28 mouse cellular contexts compared by ENCODE assay signal in the genomic region with DNA sequence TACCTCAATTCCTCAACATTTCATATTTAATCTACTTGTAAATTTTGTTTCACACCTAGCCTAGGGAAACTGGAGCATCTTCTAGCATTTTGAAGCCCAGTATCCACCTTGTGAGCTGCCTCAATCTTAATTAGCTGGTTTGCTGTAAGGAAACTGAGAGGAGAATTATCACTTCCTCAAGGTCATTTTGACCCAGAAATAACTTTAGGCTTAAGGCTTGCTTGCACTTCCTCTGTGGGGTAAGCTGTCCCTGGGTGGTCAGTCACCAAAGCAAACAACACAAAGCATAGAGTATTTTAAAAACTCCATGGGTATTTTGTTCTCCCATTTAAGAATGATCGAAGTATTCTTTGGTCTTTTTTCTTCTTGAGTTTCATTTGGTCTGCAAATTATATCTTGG. TPM values are rescaled to one million over a fixed set of nuclear protein-coding genes. Genes with fewer than 3 reads are reported as not detected.
A peak's percentile ranks its signal among the peaks of the same experiment; 100 is the strongest.
DNase-seq lines count a peak whose midpoint lies in the region; ATAC-seq lines count a peak whose summit lies in the region.
"Had no signal": no experiment of that assay in that cellular context is flagged by ENCODE, and none has a peak within 500 bp of the region (broad histone marks: within the 10 kb centered on the region; RNA-seq: fewer than 3 reads in every experiment).

No protein-coding gene starts in this region.

- peak overlapping the region; percentile 16; the same call in 1 of the 2 replicates for H3K27ac ChIP-seq in liver, embryonic 13.5 days
- H3K27ac ChIP-seq in liver, embryonic 11.5 days (ENCODE audit: low read depth, low read length), result no peak overlapping the region
- H3K27ac ChIP-seq: embryonic facial prominence, embryonic 10.5 days; embryonic facial prominence, embryonic 13.5 days; forebrain, embryonic 12.5 days; forebrain, embryonic 15.5 days; heart, embryonic 15.5 days; hindbrain, embryonic 12.5 days; hindbrain, embryonic 15.5 days had no signal

- H3K27me3 ChIP-seq in liver, embryonic 13.5 days, result no peaks in the 10 kb centered on the region
- H3K27me3 ChIP-seq in liver, embryonic 11.5 days (replicated peaks; ENCODE audit: control insufficient read depth, insufficient read depth, low read length), result no peaks in the 10 kb centered on the region
- H3K27me3 ChIP-seq: embryonic facial prominence, embryonic 13.5 days; forebrain, embryonic 12.5 days; forebrain, embryonic 15.5 days; heart, embryonic 12.5 days; heart, embryonic 15.5 days; hindbrain, embryonic 12.5 days; hindbrain, embryonic 15.5 days had no signal

- H3K9me3 ChIP-seq in liver, embryonic 13.5 days (replicated peaks), result no peaks in the 10 kb centered on the region
- no peaks in the 10 kb centered on the region for H3K9me3 ChIP-seq in liver, embryonic 11.5 days (ENCODE audit: control insufficient read depth, low read length)
- H3K9me3 ChIP-seq: embryonic facial prominence, embryonic 10.5 days; embryonic facial prominence, embryonic 13.5 days; forebrain, embryonic 12.5 days; forebrain, embryonic 15.5 days; heart, embryonic 12.5 days; heart, embryonic 15.5 days; hindbrain, embryonic 12.5 days; hindbrain, embryonic 15.5 days had no signal

- WGBS in liver, embryonic 13.5 days (ENCODE audit: insufficient replicate concordance), result 65% methylated on average over 1 of the region's 1 CpGs
- WGBS in liver, embryonic 11.5 days, result 77% methylated on average over 1 of the region's 1 CpGs

- H3K4me2 ChIP-seq in liver, embryonic 13.5 days, result no peak overlapping the region
- H3K4me2 ChIP-seq in liver, embryonic 11.5 days, result no peak overlapping the region
- H3K4me2 ChIP-seq: embryonic facial prominence, embryonic 13.5 days; forebrain, embryonic 12.5 days; forebrain, embryonic 15.5 days; heart, embryonic 12.5 days; heart, embryonic 15.5 days; hindbrain, embryonic 12.5 days; hindbrain, embryonic 15.5 days had no signal

- no peaks in the 10 kb centered on the region for H3K36me3 ChIP-seq in liver, embryonic 13.5 days
- no peaks in the 10 kb centered on the region for H3K36me3 ChIP-seq in liver, embryonic 11.5 days (ENCODE audit: control insufficient read depth, insufficient read depth, low read length)
- H3K36me3 ChIP-seq: embryonic facial prominence, embryonic 10.5 days; embryonic facial prominence, embryonic 13.5 days; forebrain, embryonic 12.5 days; forebrain, embryonic 15.5 days; heart, embryonic 12.5 days; heart, embryonic 15.5 days; hindbrain, embryonic 12.5 days; hindbrain, embryonic 15.5 days had no signal

- no peak for DNase-seq in liver, embryonic 13.5 days
- DNase-seq in liver, embryonic 11.5 days (ENCODE audit: low spot score), result no peak
- DNase-seq in 416B (ENCODE audit: low read depth), result peak; percentile 84
- DNase-seq in frontal cortex, postnatal 25 days (ENCODE audit: low spot score in 2 of 2), result no peak
- no peak for DNase-seq in B cell, adult 2 months
- no peak for DNase-seq in retina, embryonic 14.5 days (ENCODE audit: low spot score)
- DNase-seq: adrenal gland, adult 2 months; adrenal gland, postnatal 14 days; cerebellum, adult 11-12 months; cerebellum, adult 9-10 months; cerebellum, postnatal 14 days; gastrocnemius, postnatal 10 days; gastrocnemius, postnatal 36 days; heart, adult 11 months; heart, postnatal 10 days; heart, postnatal 4 days had no signal

- H3K4me1 ChIP-seq in liver, embryonic 13.5 days (replicated peaks), result 0 out of 2 replicates have a peak, but pooled peaks cover 2% of the 10 kb centered on the region
- H3K4me1 ChIP-seq in liver, embryonic 11.5 days (replicated peaks; ENCODE audit: control insufficient read depth, insufficient read depth, low read length), result no peaks in the 10 kb centered on the region
- H3K4me1 ChIP-seq: embryonic facial prominence, embryonic 10.5 days; embryonic facial prominence, embryonic 13.5 days; forebrain, embryonic 12.5 days; forebrain, embryonic 15.5 days; heart, embryonic 15.5 days; hindbrain, embryonic 12.5 days; hindbrain, embryonic 15.5 days had no signal

- H3K9ac ChIP-seq in liver, embryonic 13.5 days, result no peak overlapping the region
- H3K9ac ChIP-seq in liver, embryonic 11.5 days (ENCODE audit: low read depth, low read length), result no peak overlapping the region
- H3K9ac ChIP-seq: embryonic facial prominence, embryonic 13.5 days; forebrain, embryonic 12.5 days; forebrain, embryonic 15.5 days; heart, embryonic 12.5 days; heart, embryonic 15.5 days; hindbrain, embryonic 12.5 days; hindbrain, embryonic 15.5 days had no signal

- ATAC-seq in liver, embryonic 13.5 days (ENCODE audit: low read depth), result no peak
- ATAC-seq in liver, embryonic 11.5 days (replicated peaks; ENCODE audit: low FRiP score), result no peak
- ATAC-seq in granulocyte monocyte progenitor cell, adult 5-6 weeks (replicated peaks; ENCODE audit: poor library complexity, severe bottlenecking), result peak; percentile 68
- ATAC-seq in megakaryocyte, adult 5-6 weeks (ENCODE audit: poor library complexity, severe bottlenecking), result peak; percentile 54
- ATAC-seq: CD4-positive, CD25-positive, alpha-beta regulatory T cell, adult 4 months; forebrain, embryonic 15.5 days had no signal

- H3K4me3 ChIP-seq in liver, embryonic 13.5 days (replicated peaks), result no peak overlapping the region
- no peak overlapping the region for H3K4me3 ChIP-seq in liver, embryonic 11.5 days (ENCODE audit: low read depth, low read length)
- H3K4me3 ChIP-seq: embryonic facial prominence, embryonic 10.5 days; embryonic facial prominence, embryonic 13.5 days; erythroblast, embryonic 14.5 days; forebrain, embryonic 12.5 days; forebrain, embryonic 15.5 days; heart, embryonic 12.5 days; heart, embryonic 15.5 days; hindbrain, embryonic 12.5 days; hindbrain, embryonic 15.5 days had no signal

RNA-seq across cellular contexts. Expression of gene Fgd4, which starts 27.2 kb away (rescaled TPM):
- polyA plus RNA-seq in liver, embryonic 13.5 days (2015; fragmentation: Nextera tagmentation; extraction: Ambion mirVana), result 1.7 and 1.9 TPM in 2 replicates
- 3.5 and 5.0 TPM in 2 replicates for polyA plus RNA-seq in liver, embryonic 11.5 days (2014; fragmentation: Nextera tagmentation; extraction: Ambion mirVana)
- 18.9 and 26.8 TPM in 2 replicates for total RNA-seq in granulocyte monocyte progenitor cell, adult 5-6 weeks (2014; fragmentation: Nextera tagmentation)
- total RNA-seq in granulocyte monocyte progenitor cell, adult 5-6 weeks (2017), result 36.9 and 38.8 TPM in 2 replicates
- 76.9 and 78.5 TPM in 2 replicates for total RNA-seq in megakaryocyte, adult 5-6 weeks (2015)
- 125 and 137 TPM in 2 replicates for total RNA-seq in megakaryocyte, adult 5-6 weeks (2017)
- polyA plus RNA-seq: erythroblast, embryonic 14.5 days had no signal

Comparison
In these comparisons a context has a peak if more than half of its experiments do, and no peak if none do; other contexts are left out.
1. ATAC-seq: peak in granulocyte monocyte progenitor cell, adult 5-6 weeks (single experiment) and megakaryocyte, adult 5-6 weeks (single experiment); none in liver, embryonic 13.5 days (single experiment) and liver, embryonic 11.5 days (single experiment).